In the genomic region with DNA sequence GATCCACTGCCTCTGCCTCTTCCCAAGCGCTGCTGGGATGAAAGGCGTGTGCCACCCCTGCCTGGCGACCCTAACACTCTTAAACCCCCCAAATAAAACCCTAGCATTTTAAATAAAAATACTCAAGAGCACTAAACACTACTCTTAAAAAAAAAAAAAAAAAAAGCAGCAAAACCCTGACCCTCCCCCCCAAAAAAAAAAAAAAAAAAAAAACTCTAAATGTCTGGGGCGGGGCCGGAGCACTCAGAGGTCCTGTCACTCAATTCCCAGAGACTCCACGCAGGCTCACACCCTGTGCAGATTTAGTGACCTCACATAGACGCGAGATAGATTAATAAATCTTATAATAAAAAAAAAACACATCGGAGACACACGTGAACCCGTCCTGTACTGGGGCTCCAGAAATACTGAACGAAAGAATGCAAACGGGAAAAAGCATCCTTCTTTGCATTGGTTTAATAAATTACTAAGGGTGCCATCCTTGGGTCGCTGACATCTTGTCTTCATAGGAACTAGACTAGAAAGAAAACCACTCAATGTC, we compare ENCODE assay signal across 8 mouse cellular contexts.
DNase-seq lines count a peak whose midpoint lies in the region; ATAC-seq and TF ChIP-seq lines count a peak whose summit lies in the region.

No protein-coding gene starts in this region.

- H3K9me3 ChIP-seq in heart, embryonic 15.5 days (replicated peaks): no peaks in the 10 kb centered on the region
- H3K9me3 ChIP-seq in liver, embryonic 13.5 days (replicated peaks): no peaks in the 10 kb centered on the region

- peak overlapping the region; percentile 87 for H3K27ac ChIP-seq in heart, embryonic 15.5 days
- H3K27ac ChIP-seq in embryonic fibroblast, embryonic 13.5 days (ENCODE audit: insufficient read depth, low read length): no peak overlapping the region
- H3K27ac ChIP-seq in liver, embryonic 13.5 days: peak overlapping the region; percentile 64; the same call in 1 of the 2 replicates

- intact Hi-C loops in heart, postnatal 25 days (cut with DNase I): no loop called here

- H3K27me3 ChIP-seq in heart, embryonic 15.5 days: no peaks in the 10 kb centered on the region
- no peaks in the 10 kb centered on the region for H3K27me3 ChIP-seq in liver, embryonic 13.5 days

- no peak for DNase-seq in heart, postnatal 25 days (ENCODE audit: low spot score)
- DNase-seq in ES-CJ7 (ENCODE audit: low read depth, low spot score): peak; percentile 24
- no peak for DNase-seq in liver, embryonic 13.5 days
- no peak for DNase-seq in urinary bladder, postnatal 10 days (ENCODE audit: low spot score)
- no peak for DNase-seq in adrenal gland, adult 8-10 months
- no peak for DNase-seq in lung, postnatal 14 days

- WGBS in heart, embryonic 15.5 days: 53% methylated on average over 14 of the region's 14 CpGs
- 52% methylated on average over 14 of the region's 14 CpGs for WGBS in liver, embryonic 13.5 days (ENCODE audit: insufficient replicate concordance)

- ATAC-seq in heart, embryonic 15.5 days (replicated peaks; ENCODE audit: insufficient number of reproducible peaks, insufficient read depth, low FRiP score, low read depth): no peak
- no peak for ATAC-seq in liver, embryonic 13.5 days (ENCODE audit: low read depth)

- H3K4me3 ChIP-seq in heart, embryonic 15.5 days: peak overlapping the region; percentile 96
- peak overlapping the region; percentile 41 for H3K4me3 ChIP-seq in embryonic fibroblast, embryonic 13.5 days (ENCODE audit: insufficient read depth, low read length)
- peak overlapping the region; percentile 75 for H3K4me3 ChIP-seq in liver, embryonic 13.5 days (replicated peaks)

- no peak for TF ChIP-seq POLR2A in embryonic fibroblast, embryonic 13.5 days (IDR thresholded peaks at IDR 0.05; ENCODE audit: low read depth, low read length)

- no peaks in the 10 kb centered on the region for H3K36me3 ChIP-seq in heart, embryonic 15.5 days
- H3K36me3 ChIP-seq in liver, embryonic 13.5 days: no peaks in the 10 kb centered on the region

- 0 out of 2 replicates have a peak, but pooled peaks cover 2% of the 10 kb centered on the region for H3K4me1 ChIP-seq in heart, embryonic 15.5 days (replicated peaks)
- no peaks in the 10 kb centered on the region for H3K4me1 ChIP-seq in embryonic fibroblast, embryonic 13.5 days (ENCODE audit: control insufficient read depth, insufficient read depth, low read length)
- peaks cover 11% of the 10 kb centered on the region for H3K4me1 ChIP-seq in liver, embryonic 13.5 days (replicated peaks)

- peak overlapping the region; percentile 79 for H3K9ac ChIP-seq in heart, embryonic 15.5 days
- H3K9ac ChIP-seq in liver, embryonic 13.5 days: peak overlapping the region; percentile 68

- peak overlapping the region; percentile 91 for H3K4me2 ChIP-seq in heart, embryonic 15.5 days
- peak overlapping the region; percentile 89 for H3K4me2 ChIP-seq in liver, embryonic 13.5 days

- no peak for TF ChIP-seq CTCF in embryonic fibroblast, embryonic 13.5 days (IDR thresholded peaks at IDR 0.05; ENCODE audit: borderline replicate concordance, insufficient read depth, low read length)

Comparison
In these comparisons a context has a peak if more than half of its experiments do, and no peak if none do; other contexts are left out.
1. H3K4me3 ChIP-seq: peak in every context shown above with its lines; median percentile 96 in heart, embryonic 15.5 days; 75 in liver, embryonic 13.5 days; 41 in embryonic fibroblast, embryonic 13.5 days.